Mouse (Mus musculus) CD8-positive naive resting alpha-beta T cell, adult 2 months (primary cell): ENCODE measurements around the gene Dlx1.

Source experiments
- DNase-seq, 2 experiments: peaks; one replicate each; pipeline ENCODE4 v3.0.0; 2022; ENCODE audit warnings: low read depth in 2 of 2, low spot score in 2 of 2

The Dlx1 gene

GRCm38 (mm10) chr2:71527323-71528013, 445 bp upstream of the Dlx1 start:
- no peak for DNase-seq

- DNase-seq = no peak
These were observed 999 bp downstream of the Dlx1 start for GRCm38 (mm10) chr2:71528714-71529510.

GRCm38 (mm10) chr2:71529511-71530351, 1.8 kb downstream of the Dlx1 start:
- DNase-seq = no peak

GRCm38 (mm10) chr2:71530391-71531123, 2.6 kb downstream of the Dlx1 start:
- DNase-seq = no peak

GRCm38 (mm10) chr2:71531124-71531590, 3.2 kb downstream of the Dlx1 start:
- no peak for DNase-seq

- no peak for DNase-seq
These were observed 4.4 kb downstream of the Dlx1 start for GRCm38 (mm10) chr2:71531990-71532970.

GRCm38 (mm10) chr2:71533094-71533493, 5.2 kb downstream of the Dlx1 start:
- no peak for DNase-seq

- DNase-seq = no peak
These were observed 6.5 kb downstream of the Dlx1 start for GRCm38 (mm10) chr2:71534242-71535052.

- DNase-seq = no peak
These were observed 12.9 kb downstream of the Dlx1 start for GRCm38 (mm10) chr2:71540611-71541417.

- no peak for DNase-seq
These were observed 13.7 kb downstream of the Dlx1 start for GRCm38 (mm10) chr2:71541418-71542226.

- no peak for DNase-seq
These were observed 14.4 kb downstream of the Dlx1 start for GRCm38 (mm10) chr2:71542227-71542815.

- no peak for DNase-seq
These were observed 14.9 kb downstream of the Dlx1 start for GRCm38 (mm10) chr2:71542816-71543301.

- no peak for DNase-seq
These were observed 15.6 kb downstream of the Dlx1 start for GRCm38 (mm10) chr2:71543531-71543930.

- no peak for DNase-seq
These were observed 16.0 kb downstream of the Dlx1 start for GRCm38 (mm10) chr2:71543948-71544347.

GRCm38 (mm10) chr2:71544391-71545285, 16.7 kb downstream of the Dlx1 start:
- no peak for DNase-seq
